Mouse (Mus musculus): ENCODE results near the gene Syt1.

DNA sequence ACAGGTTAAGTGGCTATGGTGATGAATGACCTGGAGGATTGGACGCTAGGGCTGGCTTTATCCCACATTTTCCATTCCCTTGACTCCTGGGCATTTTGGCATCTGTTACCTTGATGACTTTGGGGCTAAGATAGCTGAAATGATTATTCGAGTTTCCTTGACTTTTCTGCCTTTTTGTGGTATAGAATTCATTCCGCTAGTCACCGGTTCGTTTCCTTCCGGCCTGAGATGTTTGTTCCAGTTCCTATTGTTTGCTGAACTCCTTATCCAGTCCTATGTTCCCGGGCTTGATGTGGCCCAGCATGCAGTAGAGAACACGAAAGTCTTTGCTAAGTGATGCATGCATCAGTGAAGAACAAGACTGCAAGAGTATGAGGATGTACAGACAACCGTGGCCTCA, 493.7 kb downstream of the Syt1 start:
- no peak for TF ChIP-seq CTCF (IDR thresholded peaks at IDR 0.05; ENCODE audit: low read depth, low read length)
- TF ChIP-seq TAL1 (conservative IDR thresholded peaks at IDR 0.05; ENCODE audit: low read depth, low read length): no peak
- TF ChIP-seq POLR2AphosphoS5 (IDR thresholded peaks at IDR 0.05; ENCODE audit: insufficient replicate concordance, low read depth, low read length): no peak
- TF ChIP-seq GATA1 (IDR thresholded peaks at IDR 0.05; ENCODE audit: borderline replicate concordance, low read length): no peak
- TF ChIP-seq GATA2 (IDR thresholded peaks at IDR 0.05; ENCODE audit: borderline replicate concordance, low read depth, low read length): no peak

All from G1E (cell line).